Mouse (Mus musculus) spleen, postnatal 0 days (tissue): Measurements from ENCODE around the gene Ldb1. TPM values are rescaled to one million over a fixed set of nuclear protein-coding genes. Genes with fewer than 3 reads are reported as not detected.

ENCODE experiments used
- polyA plus RNA-seq: library from polyadenylated mRNA; unstranded; fragments of >200 nt; fragmentation: Nextera tagmentation; extraction: Ambion mirVana; gene quantifications from 2 replicates; pipeline ENCODE4 v1.2.1, GENCODE M21; 2015

Gene Ldb1
- 68.1 and 78.3 TPM in 2 replicates for polyA plus RNA-seq

DNA sequence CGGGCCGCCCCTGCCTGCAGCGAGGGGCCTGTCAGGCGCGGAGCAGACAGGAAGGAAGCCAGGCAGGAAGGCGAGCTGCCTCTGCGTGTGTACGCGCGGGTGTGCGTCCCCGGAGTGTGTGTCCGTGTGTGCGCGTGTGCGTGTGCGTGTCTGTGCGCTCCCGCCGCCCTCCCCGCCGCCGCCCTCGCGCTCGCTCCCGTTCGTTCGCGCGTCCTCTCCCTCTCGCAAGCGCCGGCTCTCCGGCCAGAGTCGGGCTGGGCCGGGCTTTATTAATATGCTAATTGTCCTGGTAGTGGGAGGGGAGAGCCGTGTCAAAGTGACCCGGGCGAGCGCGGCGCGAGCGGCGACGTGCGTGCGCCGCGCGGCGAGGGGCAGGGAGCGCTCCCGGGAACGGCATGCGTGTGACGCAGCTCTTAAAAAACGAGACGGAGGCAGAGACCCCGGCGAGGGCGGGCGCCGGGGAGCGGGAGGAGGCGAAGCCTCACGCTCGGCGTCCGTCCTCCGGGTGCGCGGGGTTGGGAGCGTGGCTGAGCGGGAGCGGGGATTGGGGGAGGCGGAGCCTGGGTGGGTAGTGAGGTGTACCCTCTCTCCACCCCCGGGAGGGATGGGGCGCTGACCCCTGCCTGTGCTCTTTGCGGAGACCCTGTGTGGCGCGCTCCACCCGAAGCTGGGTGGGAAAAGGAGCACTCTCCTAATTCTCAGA is at the start of gene Ldb1:
Gene Ldb1 (minus strand): TSS at position 222 of the 703 bp plus-strand sequence.

DNA sequence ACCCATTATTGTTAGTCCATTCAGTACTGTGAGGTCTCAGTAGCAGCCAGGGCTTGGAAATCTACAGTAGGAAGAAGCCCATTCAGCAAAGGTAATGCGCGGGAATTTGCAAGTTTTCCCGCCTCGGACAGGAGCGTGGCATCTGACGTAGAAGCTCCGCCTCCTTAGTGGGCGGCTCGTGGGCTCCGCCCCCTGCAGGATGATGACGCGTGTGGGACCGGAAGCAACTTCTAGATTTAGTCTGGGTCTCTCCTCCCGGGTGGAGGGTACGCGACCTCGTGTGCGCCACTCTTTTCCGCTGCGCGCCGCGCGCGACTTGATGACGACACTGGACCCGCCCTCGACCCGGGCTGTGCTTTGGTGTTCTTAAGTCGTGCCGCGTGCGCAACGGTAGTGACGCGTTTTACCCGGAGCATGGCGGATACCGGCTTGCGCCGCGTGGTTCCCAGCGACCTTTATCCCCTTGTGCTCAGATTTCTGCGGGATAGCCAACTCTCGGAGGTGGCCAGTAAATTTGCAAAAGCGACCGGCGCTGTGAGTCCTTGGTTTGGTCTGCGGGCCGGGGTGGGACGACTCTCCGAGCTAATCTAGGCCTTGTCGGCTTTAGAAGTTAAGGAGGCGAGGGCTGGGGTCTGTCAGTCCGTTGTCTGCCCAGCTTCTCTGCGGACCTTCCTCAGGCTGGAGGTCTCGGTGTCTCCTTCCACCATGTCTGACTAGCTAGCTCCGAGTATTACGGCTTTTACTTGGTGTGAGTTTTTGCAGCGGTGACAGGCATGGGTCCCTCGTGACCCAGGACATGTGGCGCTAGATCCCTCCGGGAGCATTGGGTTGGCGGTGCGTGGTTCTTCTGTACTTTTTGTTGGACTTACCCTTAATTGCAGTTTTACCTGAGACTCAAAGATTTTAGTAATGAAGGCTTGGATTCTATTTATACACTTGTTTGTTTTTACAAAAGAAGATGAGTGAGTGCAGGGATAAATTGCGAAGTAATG is 30.9 kb upstream of the Ldb1 start, which contains the start of gene Nolc1:
Gene Nolc1 (plus strand): TSS at position 248 of the 992 bp plus-strand sequence.

DNA sequence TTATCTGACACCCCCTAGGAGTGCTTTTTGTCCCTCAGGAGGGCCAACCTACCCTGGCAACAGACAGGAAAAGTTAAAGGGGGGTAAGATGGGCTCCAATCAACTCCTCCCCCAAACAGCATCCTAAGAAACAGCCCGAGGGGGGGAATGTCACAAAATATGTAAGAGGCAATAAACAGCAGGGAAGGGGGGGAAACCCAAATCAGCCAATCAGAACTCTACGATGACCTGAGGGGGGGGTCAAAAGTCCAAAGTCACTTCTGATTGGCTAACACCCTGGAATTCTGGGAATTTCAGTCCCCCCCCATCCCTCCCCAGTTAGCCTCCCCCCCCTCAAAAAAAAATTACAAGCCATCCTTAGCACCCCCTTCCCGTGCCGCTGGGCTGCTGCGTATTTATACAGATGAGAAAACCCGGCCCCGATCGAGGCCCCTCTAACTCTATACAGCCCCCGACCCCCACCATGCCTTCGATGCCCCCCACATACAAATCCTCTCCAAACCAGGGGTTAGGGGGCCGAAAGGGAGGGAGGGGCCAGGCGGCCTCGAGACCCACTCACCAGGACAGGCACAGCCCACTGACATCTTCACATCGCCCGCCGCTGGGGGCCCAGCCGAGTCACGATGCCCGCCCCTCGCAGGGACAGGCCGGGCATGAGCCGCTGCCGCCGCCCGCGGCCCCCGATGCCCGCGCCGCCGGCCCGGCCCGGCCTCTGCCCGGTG is 582 bp downstream of the Ldb1 start, which contains the start of gene Pprc1:
Gene Pprc1 (plus strand): TSS at position 616 of the 722 bp plus-strand sequence.

DNA sequence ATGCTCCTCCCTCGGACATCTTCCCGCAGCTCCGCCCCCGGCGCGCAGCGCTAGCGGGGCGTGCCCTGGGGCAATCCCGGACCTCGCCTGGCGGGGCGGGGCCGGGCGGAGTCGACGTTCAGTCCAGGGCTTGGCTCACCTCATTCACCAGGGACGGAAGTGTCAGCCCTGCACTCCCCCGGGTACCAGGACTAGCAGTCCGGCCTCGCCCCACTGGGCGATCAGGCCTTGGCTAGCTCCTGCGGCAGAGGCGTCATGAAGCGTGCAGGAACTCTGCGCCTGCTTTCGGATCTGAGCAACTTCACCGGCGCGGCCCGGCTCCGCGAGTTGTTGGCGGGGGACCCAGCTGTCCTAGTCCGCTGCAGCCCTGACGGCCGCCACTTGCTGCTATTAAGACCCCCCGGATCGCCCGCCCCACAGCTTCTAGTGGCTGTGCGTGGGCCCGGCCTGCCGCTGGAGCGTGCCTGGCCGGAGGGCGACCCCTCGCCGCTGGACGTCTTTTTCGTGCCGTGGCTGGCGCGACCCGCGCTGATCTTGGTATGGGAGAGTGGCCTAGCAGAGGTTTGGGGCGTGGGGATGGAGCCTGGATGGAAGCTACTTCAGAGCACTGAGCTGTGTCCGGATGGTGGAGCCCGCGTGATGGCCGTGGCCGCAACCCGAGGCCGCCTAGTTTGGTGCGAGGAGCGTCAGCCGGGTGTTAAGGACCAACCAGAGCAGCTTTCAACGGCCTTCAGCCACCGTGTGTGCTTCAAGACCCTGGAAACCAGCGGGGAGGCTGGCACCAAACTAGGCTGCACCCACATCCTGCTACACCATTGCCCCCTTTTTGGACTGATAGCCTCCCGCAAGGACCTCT is 41.4 kb downstream of the Ldb1 start, which contains the start of gene Hps6:
Gene Hps6 (plus strand): TSS at position 138 of the 856 bp plus-strand sequence.

DNA sequence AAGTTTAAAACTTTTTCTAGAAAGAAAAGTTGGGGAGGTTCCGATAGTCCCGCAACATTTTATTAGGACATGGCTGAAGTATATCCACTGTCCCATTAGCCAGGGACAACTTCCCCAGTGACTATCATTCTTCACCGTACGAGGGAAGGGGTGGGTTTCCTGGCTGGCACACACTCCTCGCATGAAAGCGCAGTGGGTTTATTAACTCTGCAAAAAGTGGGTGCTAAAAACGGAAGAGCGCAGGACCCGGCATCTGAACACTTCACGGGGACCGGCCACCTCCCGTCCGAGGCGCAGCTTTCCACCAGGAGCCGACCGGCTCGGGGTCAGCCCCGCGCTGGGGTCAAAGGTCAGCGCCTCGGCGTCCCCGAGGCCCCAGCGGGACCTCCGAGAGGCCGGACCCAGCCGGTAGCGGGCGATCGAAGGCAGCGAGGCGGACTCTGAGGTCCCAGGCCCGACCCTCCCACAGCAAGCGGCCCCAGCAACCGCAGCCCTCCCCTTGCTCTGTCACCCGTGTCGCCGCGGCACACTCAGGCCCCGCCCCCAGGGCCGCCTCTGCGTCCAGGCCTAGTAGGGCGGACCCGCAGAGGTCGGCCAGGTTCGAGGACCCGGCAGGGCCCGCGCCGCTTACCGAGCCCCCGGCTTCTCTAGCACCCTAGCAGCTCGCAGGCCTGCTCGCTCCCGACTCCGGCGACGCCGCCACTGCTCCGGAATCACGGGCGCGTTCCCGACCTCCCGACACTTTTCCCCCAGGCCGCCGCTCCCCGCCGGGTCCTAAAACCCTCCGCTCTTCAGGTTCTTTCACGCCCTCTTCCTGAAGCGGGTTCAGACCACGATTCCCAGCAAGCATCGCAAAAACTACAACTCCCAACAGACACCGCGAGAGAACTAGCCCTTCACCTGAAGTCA is 47.0 kb downstream of the Ldb1 start, which contains the start of gene Armh3:
Gene Armh3 (minus strand): TSS at position 704 of the 909 bp plus-strand sequence.

Other genes with a start within 250 kb of the Ldb1 start
- 1.1 and 1.3 TPM in 2 replicates for gene Kcnip2, start 229.2 kb downstream of the Ldb1 start, polyA plus RNA-seq
- 4.9 and 7.0 TPM in 2 replicates for gene Armh3, start 46.7 kb downstream of the Ldb1 start, polyA plus RNA-seq
- gene Hps6, start 41.7 kb downstream of the Ldb1 start, polyA plus RNA-seq = 3.2 and 3.6 TPM in 2 replicates
- gene Pprc1, start 328 bp downstream of the Ldb1 start, polyA plus RNA-seq = 15.5 and 19.1 TPM in 2 replicates
- 56.7 and 62.2 TPM in 2 replicates for gene Nolc1, start 30.6 kb upstream of the Ldb1 start, polyA plus RNA-seq
- 0.10 and 0.25 TPM in 2 replicates for gene Elovl3, start 86.7 kb upstream of the Ldb1 start, polyA plus RNA-seq
- gene Pitx3, start 103.1 kb upstream of the Ldb1 start, polyA plus RNA-seq = 0.34 TPM in 1 of 2 replicates, not detected in the other
- 14.4 and 17.6 TPM in 2 replicates for gene Gbf1, start 107.3 kb upstream of the Ldb1 start, polyA plus RNA-seq